Mouse (Mus musculus): ENCODE results near the gene Fhad1. TPM values are rescaled to one million over a fixed set of nuclear protein-coding genes. Genes with fewer than 3 reads are reported as not detected.

The Fhad1 gene
- under 1 TPM in 1 of 2 experiments, not detected in 1; 0.42 TPM for total RNA-seq (2023)

DNA sequence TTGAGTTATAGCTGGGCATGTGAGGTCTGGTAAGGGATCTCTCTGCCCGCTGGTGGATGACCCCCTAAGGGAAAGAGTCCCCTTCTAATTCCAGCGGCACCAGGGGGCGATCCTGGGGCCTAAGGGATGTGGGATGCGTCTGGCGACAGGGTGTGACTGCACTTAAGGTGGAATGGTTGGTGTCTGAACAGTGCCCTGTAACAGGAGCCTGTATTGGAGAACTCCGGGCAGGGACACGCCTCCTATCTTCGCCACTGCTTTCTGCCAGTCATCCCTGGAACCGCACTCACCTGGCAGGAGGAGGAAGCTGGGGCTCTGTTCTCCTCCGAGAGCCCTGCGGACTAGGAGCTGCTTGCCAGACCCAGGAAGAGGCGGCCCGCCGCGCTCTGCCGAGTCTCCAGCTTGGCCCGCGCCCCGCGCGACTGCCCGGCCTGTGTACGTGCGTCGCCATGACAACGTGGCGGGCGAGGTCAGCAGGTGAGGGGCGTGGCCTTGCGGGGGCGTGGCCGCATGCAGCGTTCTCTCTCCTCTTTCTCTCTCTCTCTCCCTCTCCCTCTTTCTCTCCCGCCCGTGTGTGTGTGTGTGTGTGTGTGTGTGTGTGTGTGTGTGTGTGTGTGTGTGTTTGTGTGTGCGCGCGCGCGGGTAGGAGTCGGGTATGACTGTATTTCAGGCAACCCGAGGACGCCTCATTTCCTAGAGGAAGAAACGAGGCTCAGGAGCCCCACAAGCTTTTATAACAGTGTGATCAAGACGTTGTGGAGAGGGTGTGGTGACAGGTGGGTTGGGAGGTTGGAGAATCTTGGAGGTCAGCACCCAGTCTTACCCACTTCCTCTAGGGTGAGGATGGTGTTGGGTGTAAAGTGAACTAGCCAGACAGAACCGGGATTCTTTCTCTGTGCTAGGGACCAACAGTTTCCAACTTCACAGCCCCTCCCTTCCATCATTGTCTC is at the start of gene Fhad1:
Fhad1 (minus strand) TSS at position 424 of the 950 bp plus-strand sequence.

DNA sequence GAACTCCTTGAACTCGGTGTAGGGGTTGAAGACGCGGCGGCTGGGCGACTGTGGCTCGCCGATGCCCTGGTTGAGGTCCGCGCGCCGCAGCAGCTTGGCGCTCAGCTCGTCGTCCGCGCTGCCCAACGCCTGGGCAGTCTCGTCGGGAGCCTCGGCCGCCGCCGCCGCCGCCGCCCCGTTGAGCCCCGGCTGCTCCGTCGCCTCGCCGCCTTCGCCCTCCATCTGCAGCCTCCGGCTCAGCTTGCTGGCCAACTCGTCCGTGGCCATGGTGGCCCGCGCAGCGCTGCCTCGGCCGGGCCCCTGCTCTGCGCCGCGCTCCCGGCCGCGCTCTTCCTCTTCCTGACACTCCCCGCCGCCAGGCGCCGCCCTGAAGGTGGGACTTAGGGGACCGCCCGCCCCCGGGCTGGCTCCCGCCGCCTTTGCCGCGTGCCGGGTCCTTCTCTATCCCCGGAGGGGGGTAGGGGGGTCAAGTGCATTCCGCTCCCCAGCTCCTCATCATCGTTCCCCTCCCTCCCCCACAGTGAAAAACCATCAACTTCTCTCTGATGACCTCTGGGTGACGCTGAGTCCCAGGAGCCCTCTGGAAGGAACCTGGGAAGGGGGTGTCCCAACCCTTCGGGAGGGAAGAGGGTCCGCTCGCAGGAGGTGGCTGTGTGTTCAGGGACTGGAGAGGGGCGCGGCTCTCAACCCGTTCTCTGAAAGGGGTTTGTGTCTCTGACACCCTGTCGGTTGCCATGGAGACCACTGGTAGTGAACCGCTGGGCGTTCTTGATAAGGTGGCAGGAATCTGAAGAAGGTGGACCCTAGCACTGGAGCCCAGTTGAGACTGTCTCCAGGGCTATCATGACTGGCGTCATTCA is 140.1 kb downstream of the Fhad1 start, which contains the start of gene Efhd2:
Efhd2 (minus strand) TSS at position 320 of the 860 bp plus-strand sequence.

DNA sequence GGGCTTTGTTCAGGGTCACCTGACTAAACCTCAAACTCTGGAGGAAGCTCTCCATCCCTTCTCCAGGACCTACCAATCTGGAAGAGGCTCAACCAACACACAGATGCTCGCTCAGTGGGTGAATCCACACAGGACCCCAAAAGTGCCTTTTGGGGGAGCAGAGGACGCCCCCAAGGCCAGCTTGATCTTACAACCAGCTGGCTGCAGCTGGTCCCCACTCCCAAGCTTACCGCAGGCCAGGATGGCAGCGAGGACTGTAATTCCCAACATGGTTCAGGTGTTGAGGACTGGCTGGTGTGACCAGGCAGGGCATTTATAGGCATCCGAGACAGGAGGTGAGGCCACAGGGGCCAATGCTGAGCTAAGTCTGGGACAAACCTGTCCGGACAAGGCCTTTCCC is 168.9 kb downstream of the Fhad1 start, which contains the start of gene Ctrc:
Ctrc (minus strand) TSS at position 361 of the 400 bp plus-strand sequence.

Other genes with a start within 250 kb of the Fhad1 start
- 1 to 10 TPM; 3.8 to 4.5 TPM for gene Dnajc16, start 224.2 kb downstream of the Fhad1 start, total RNA-seq (2023)
- gene Casp9, start 221.5 kb downstream of the Fhad1 start, total RNA-seq (2023), result 10 to 100 TPM; 18.3 to 24.9 TPM
- gene Cela2a, start 188.9 kb downstream of the Fhad1 start, total RNA-seq (2023), result not detected
- gene Ctrc, start 168.7 kb downstream of the Fhad1 start, total RNA-seq (2023), result not detected
- gene Efhd2, start 140.2 kb downstream of the Fhad1 start, total RNA-seq (2023), result 100 to 1,000 TPM; 118 to 135 TPM
- 10 to 100 TPM in 1 of 2 experiments, 1 to 10 TPM in 1; 8.5 to 12.6 TPM for gene Tmem51, start 69.2 kb upstream of the Fhad1 start, total RNA-seq (2023)
- under 1 TPM in 1 of 2 experiments, not detected in 1; 0.20 TPM for gene Kazn, start 224.3 kb upstream of the Fhad1 start, total RNA-seq (2023)